Mouse (Mus musculus): ENCODE measurements at regions not wholly inside any gene's neighbourhood (a gene's known extent, or its start where the extent isn't known, plus 50 kb on each side); places are given as distances from the start of the nearest gene placed in this dataset.
A peak's percentile ranks its signal among the peaks of the same experiment; 100 is the strongest.

DNA sequence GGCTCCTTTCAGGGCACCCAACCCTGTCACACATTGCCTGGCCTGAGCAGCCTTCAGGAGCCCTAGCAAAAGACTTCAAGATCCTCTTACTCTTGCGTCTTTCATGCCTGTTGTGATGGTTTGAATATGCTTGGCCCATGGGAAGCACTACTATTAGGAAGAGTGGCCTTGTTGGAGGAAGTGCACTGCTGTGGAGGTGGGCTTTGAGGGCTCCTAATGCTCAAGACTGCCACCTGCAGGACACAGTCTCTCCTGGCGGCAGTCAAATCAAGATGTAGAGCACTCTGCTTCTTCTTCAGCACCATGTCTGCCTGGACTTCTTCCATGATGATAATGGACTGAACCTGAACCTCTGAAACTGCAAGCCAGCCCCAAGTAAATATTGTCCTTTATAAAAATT, 73.0 kb downstream of the Tsen15 start:
- H3K9me3 ChIP-seq, result no peaks in the 10 kb centered on the region
- H3K4me1 ChIP-seq, result no peaks in the 10 kb centered on the region
- H3K36me3 ChIP-seq (replicated peaks), result no peaks in the 10 kb centered on the region
- H3K4me3 ChIP-seq (replicated peaks), result no peak overlapping the region
- no peak for ATAC-seq (ENCODE audit: low FRiP score)
- H3K4me2 ChIP-seq, result no peak overlapping the region
- H3K27me3 ChIP-seq, result no peaks in the 10 kb centered on the region
- no peak overlapping the region for H3K27ac ChIP-seq
- 69% methylated on average over 2 of the region's 2 CpGs for WGBS
- H3K9ac ChIP-seq, result no peak overlapping the region

GRCm38 (mm10) chr1:152305461-152305860, 81.0 kb downstream of the Tsen15 start:
- no peaks in the 10 kb centered on the region for H3K36me3 ChIP-seq (replicated peaks)

GRCm38 (mm10) chr1:152304487-152305130, 81.9 kb downstream of the Tsen15 start:
- Histone ChIP-seq H3K27ac (no peak overlapping the region), H3K9ac (no peak overlapping the region), H3K4me1 (no peaks in the 10 kb centered on the region), H3K9me3 (no peaks in the 10 kb centered on the region), H3K36me3 (replicated peaks) (no peaks in the 10 kb centered on the region), H3K27me3 (no peaks in the 10 kb centered on the region), H3K4me2 (no peak overlapping the region), H3K4me3 (replicated peaks) (no peak overlapping the region)
- ATAC-seq (ENCODE audit: low FRiP score), result no peak
- WGBS, result 78% methylated on average over 14 of the region's 14 CpGs

More at GRCm38 (mm10) chr1:152305461-152305860, 81.0 kb downstream of the Tsen15 start:
- no peak overlapping the region for H3K4me2 ChIP-seq
- H3K4me1 ChIP-seq, result no peaks in the 10 kb centered on the region
- WGBS, result 87% methylated on average over 3 of the region's 3 CpGs
- H3K9me3 ChIP-seq, result no peaks in the 10 kb centered on the region
- H3K9ac ChIP-seq, result no peak overlapping the region
- ATAC-seq (ENCODE audit: low FRiP score), result no peak
- H3K27ac ChIP-seq, result no peak overlapping the region
- no peak overlapping the region for H3K4me3 ChIP-seq (replicated peaks)
- H3K27me3 ChIP-seq, result no peaks in the 10 kb centered on the region

GRCm38 (mm10) chr1:152301355-152301754, 85.1 kb downstream of the Tsen15 start:
- Histone ChIP-seq H3K4me1 (no peaks in the 10 kb centered on the region), H3K36me3 (replicated peaks) (no peaks in the 10 kb centered on the region)
- 74% methylated on average over 8 of the region's 8 CpGs for WGBS

GRCm38 (mm10) chr1:152292196-152292736, 94.2 kb downstream of the Tsen15 start:
- Histone ChIP-seq H3K27ac (no peak overlapping the region), H3K4me1 (peaks cover 8% of the 10 kb centered on the region; the same call in 1 of the 2 replicates), H3K4me2 (no peak overlapping the region), H3K4me3 (replicated peaks) (no peak overlapping the region), H3K36me3 (replicated peaks) (no peaks in the 10 kb centered on the region), H3K27me3 (no peaks in the 10 kb centered on the region), H3K9me3 (no peaks in the 10 kb centered on the region), H3K9ac (no peak overlapping the region)
- WGBS, result 92% methylated on average over 9 of the region's 9 CpGs
- ATAC-seq (ENCODE audit: low FRiP score), result no peak

More at GRCm38 (mm10) chr1:152301355-152301754, 85.1 kb downstream of the Tsen15 start:
- Histone ChIP-seq H3K4me3 (replicated peaks) (no peak overlapping the region), H3K9me3 (0 out of 2 replicates have a peak, but pooled peaks cover 5% of the 10 kb centered on the region), H3K27ac (no peak overlapping the region), H3K9ac (no peak overlapping the region), H3K27me3 (no peaks in the 10 kb centered on the region), H3K4me2 (no peak overlapping the region)
- ATAC-seq (ENCODE audit: low FRiP score), result 0 out of 2 replicates have a peak, but pooled peaks have one; percentile 27

DNA sequence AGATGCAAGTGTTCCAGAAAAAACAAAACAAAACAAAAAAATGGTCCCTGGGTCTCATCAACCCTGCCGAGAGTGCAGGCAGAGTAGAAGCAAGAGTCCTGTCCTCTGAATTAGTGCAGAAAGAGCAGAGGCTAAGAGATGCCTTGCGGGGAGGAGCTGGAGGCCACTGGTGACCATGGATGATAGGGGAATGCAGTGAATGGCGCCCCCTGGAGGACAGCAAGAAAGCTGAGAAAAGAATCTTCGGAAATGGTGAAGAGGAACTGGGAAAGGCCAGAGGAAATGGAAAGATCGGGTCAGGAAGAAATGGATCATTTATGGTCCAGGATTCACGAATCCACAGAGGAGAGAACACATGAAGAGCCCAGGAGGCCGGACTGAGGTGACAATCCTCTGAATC, 95.7 kb downstream of the Tsen15 start:
- Histone ChIP-seq H3K27me3 (no peaks in the 10 kb centered on the region), H3K27ac (no peak overlapping the region), H3K36me3 (replicated peaks) (no peaks in the 10 kb centered on the region), H3K4me3 (replicated peaks) (no peak overlapping the region), H3K9me3 (no peaks in the 10 kb centered on the region), H3K9ac (no peak overlapping the region), H3K4me1 (peaks cover 8% of the 10 kb centered on the region; the same call in 1 of the 2 replicates), H3K4me2 (no peak overlapping the region)
- peak; percentile 56; the same call in 1 of the 2 replicates for ATAC-seq (ENCODE audit: low FRiP score)
- WGBS, result 36% methylated on average over 7 of the region's 7 CpGs

- H3K36me3 ChIP-seq (replicated peaks), result no peaks in the 10 kb centered on the region
Measured at GRCm38 (mm10) chr1:152287566-152288490, 98.7 kb downstream of the Tsen15 start.

DNA sequence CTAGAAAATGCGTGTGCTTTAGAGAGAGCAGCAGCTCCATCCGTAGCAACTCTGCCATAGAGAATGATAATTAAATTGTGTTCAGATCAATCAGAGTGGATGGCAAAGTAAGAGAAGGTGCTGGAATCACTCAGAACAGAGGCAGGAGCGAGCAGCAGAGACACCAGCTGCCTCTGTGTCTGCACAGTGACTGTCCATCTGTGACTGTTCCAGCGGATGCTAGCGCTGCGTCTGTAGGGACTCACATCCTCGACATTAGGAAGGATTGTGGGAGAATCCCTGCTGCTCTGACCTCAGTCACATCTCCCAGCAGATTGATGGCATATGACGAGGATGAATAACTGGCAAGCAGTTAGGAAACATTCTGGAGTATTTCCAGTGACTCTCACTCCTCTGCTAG, 99.8 kb downstream of the Tsen15 start:
- 73% methylated on average over 8 of the region's 8 CpGs for WGBS
- no peak overlapping the region for H3K27ac ChIP-seq
- no peak for ATAC-seq (ENCODE audit: low FRiP score)

More at GRCm38 (mm10) chr1:152287566-152288490, 98.7 kb downstream of the Tsen15 start:
- H3K9ac ChIP-seq, result no peak overlapping the region
- H3K4me2 ChIP-seq, result no peak overlapping the region
- no peak overlapping the region for H3K4me3 ChIP-seq (replicated peaks)
- H3K27me3 ChIP-seq, result no peaks in the 10 kb centered on the region
- peaks cover 10% of the 10 kb centered on the region; the same call in 1 of the 2 replicates for H3K4me1 ChIP-seq
- no peak overlapping the region for H3K27ac ChIP-seq
- WGBS, result 75% methylated on average over 15 of the region's 15 CpGs
- H3K9me3 ChIP-seq, result no peaks in the 10 kb centered on the region
- ATAC-seq (ENCODE audit: low FRiP score), result no peak

GRCm38 (mm10) chr1:152282106-152282505, 104.4 kb downstream of the Tsen15 start:
- no peak overlapping the region for H3K9ac ChIP-seq
- H3K4me3 ChIP-seq (replicated peaks), result no peak overlapping the region
- no peak for ATAC-seq (ENCODE audit: low FRiP score)
- no peaks in the 10 kb centered on the region for H3K36me3 ChIP-seq (replicated peaks)
- 94% methylated on average over 11 of the region's 11 CpGs for WGBS
- no peaks in the 10 kb centered on the region for H3K27me3 ChIP-seq
- peaks cover 2% of the 10 kb centered on the region; the same call in 1 of the 2 replicates for H3K4me1 ChIP-seq
- no peaks in the 10 kb centered on the region for H3K9me3 ChIP-seq
- H3K4me2 ChIP-seq, result no peak overlapping the region
- no peak overlapping the region for H3K27ac ChIP-seq

More for the DNA sequence above, 99.8 kb downstream of the Tsen15 start:
- H3K9me3 ChIP-seq, result no peaks in the 10 kb centered on the region
- H3K27me3 ChIP-seq, result no peaks in the 10 kb centered on the region
- H3K9ac ChIP-seq, result no peak overlapping the region
- H3K36me3 ChIP-seq (replicated peaks), result no peaks in the 10 kb centered on the region
- H3K4me2 ChIP-seq, result no peak overlapping the region
- no peak overlapping the region for H3K4me3 ChIP-seq (replicated peaks)
- peaks cover 10% of the 10 kb centered on the region; the same call in 1 of the 2 replicates for H3K4me1 ChIP-seq

- Histone ChIP-seq H3K9ac (no peak overlapping the region), H3K36me3 (replicated peaks) (no peaks in the 10 kb centered on the region), H3K4me1 (peaks cover 2% of the 10 kb centered on the region; the same call in 1 of the 2 replicates), H3K27me3 (no peaks in the 10 kb centered on the region), H3K4me3 (replicated peaks) (no peak overlapping the region), H3K9me3 (no peaks in the 10 kb centered on the region), H3K27ac (no peak overlapping the region), H3K4me2 (no peak overlapping the region)
- WGBS, result 92% methylated on average over 8 of the region's 8 CpGs
- no peak for ATAC-seq (ENCODE audit: low FRiP score)
Measured at GRCm38 (mm10) chr1:152281201-152281600, 105.3 kb downstream of the Tsen15 start.

- 33% methylated on average over 1 of the region's 1 CpGs for WGBS
- Histone ChIP-seq H3K4me2 (no peak overlapping the region), H3K4me1 (no peaks in the 10 kb centered on the region; the same call in 1 of the 2 replicates), H3K36me3 (replicated peaks) (no peaks in the 10 kb centered on the region), H3K27ac (no peak overlapping the region), H3K9ac (no peak overlapping the region), H3K9me3 (no peaks in the 10 kb centered on the region), H3K4me3 (replicated peaks) (no peak overlapping the region), H3K27me3 (no peaks in the 10 kb centered on the region)
- no peak for ATAC-seq (ENCODE audit: low FRiP score)
Measured at GRCm38 (mm10) chr1:152280014-152280413, 106.5 kb downstream of the Tsen15 start.

GRCm38 (mm10) chr1:152275011-152275410, 111.5 kb downstream of the Tsen15 start:
- 97% methylated on average over 24 of the region's 24 CpGs for WGBS

More at GRCm38 (mm10) chr1:152275011-152275410, 111.5 kb downstream of the Tsen15 start:
- no peak overlapping the region for H3K27ac ChIP-seq
- H3K9ac ChIP-seq, result no peak overlapping the region
- ATAC-seq (ENCODE audit: low FRiP score), result no peak
- H3K36me3 ChIP-seq (replicated peaks), result no peaks in the 10 kb centered on the region
- H3K4me3 ChIP-seq (replicated peaks), result no peak overlapping the region
- peaks cover 5% of the 10 kb centered on the region; the same call in 1 of the 2 replicates for H3K4me1 ChIP-seq
- no peaks in the 10 kb centered on the region for H3K27me3 ChIP-seq
- no peaks in the 10 kb centered on the region for H3K9me3 ChIP-seq
- no peak overlapping the region for H3K4me2 ChIP-seq

Measured in forebrain, embryonic 12.5 days (tissue).